Mouse (Mus musculus) layer of hippocampus, postnatal 36 days (tissue): Measurements from ENCODE around the gene Ttc21a. TPM values are rescaled to one million over a fixed set of nuclear protein-coding genes. Genes with fewer than 3 reads are reported as not detected.
A peak's percentile ranks its signal among the peaks of the same experiment; 100 is the strongest.

ENCODE experiments used
- DNase-seq, 2 experiments: peaks; one replicate each; pipeline ENCODE4 v3.0.0; 2022
- total RNA-seq, 2 experiments: library from RNA; stranded (reverse); gene quantifications; 2 replicates each; pipeline ENCODE4 v1.2.3; 2021

Ttc21a gene
- total RNA-seq = under 1 TPM; 0.80 to 0.86 TPM

DNA sequence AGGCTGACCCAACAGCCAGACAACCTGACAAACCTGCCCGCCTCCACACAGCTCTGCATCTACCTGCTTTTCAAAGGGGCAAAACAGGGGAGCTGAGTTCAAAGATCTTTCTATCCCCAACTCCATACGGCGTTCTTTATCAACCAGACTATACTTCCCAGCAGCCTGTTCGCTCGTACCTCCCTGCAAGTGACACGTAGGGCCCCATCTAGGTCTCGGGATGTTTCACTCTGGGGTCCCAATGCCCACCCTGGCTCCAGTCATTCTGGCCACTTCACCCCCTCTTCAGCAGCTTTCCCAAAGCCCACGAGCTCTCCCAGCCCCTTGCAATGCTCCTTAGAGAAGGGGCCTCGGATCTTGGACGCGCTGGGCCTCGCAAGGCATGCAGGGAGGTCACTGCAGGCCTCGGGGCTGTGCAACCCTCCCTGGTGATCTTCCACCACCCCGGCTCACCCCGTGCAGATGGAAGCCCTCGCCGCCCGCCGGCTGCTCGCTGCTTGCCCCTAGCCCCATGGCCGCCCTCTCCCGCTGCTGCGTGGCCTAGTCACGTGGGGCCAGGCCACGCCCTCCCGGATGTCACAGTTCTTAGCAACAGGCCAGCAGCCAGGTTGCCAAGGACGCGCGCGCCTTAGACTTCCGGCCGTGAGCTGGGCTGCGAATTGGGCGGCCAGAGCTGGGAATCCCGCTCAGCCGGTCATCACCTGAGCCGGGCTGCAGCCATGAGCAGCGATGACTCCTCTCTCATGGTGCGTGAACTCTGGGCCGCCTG, at the start of gene Ttc21a, which contains the start of gene Gorasp1:
Ttc21a (plus strand) TSS at position 602 of the 769 bp plus-strand sequence.
Gorasp1 (minus strand) TSS at position 561 of the 769 bp plus-strand sequence.
- DNase-seq = peak; percentile 88 to 89

GRCm38 (mm10) chr9:119888843-119889246, 48.6 kb upstream of the Ttc21a start:
- DNase-seq = no peak

DNA sequence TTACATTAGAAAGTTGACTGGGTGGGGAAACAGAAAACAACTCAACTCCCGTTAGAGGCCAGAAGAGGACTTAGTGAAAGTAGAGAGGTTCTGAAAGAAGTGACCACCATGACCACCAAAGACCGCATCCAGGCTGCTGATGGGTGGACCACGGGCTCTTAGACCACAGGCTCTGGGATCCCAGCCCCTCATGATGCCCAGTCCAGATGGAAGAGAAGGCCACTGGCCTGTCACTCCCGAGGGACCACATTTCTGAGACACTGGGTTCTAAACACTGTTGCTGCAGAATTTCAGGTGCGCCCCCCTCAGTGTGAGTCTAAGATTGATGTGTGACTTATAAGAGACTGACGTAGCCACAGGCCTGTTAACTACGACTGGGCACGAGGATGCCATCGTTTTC, 48.0 kb upstream of the Ttc21a start:
- DNase-seq = no peak

DNA sequence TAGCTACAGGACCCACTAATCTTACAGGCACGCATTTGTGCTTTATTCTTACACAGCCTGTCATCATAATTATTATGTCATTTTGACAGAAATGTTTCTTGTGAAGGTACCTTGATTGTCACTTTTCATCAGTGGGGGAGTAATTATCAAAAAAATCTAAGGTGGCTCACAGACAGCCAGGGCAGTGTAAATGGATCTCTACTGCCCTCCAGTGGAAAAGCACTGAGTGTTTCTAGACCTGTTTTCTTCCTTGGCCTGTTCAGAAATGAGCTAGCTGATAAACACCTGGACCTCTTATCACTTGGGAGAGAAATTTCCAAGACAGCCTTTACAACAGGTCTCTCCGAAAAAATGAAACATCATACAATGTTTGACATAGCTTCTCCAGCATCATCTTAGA, 46.7 kb upstream of the Ttc21a start:
- peak in 1 of 2 experiments; percentile 32 for DNase-seq

GRCm38 (mm10) chr9:119893881-119894280, 43.5 kb upstream of the Ttc21a start:
- DNase-seq = no peak

DNA sequence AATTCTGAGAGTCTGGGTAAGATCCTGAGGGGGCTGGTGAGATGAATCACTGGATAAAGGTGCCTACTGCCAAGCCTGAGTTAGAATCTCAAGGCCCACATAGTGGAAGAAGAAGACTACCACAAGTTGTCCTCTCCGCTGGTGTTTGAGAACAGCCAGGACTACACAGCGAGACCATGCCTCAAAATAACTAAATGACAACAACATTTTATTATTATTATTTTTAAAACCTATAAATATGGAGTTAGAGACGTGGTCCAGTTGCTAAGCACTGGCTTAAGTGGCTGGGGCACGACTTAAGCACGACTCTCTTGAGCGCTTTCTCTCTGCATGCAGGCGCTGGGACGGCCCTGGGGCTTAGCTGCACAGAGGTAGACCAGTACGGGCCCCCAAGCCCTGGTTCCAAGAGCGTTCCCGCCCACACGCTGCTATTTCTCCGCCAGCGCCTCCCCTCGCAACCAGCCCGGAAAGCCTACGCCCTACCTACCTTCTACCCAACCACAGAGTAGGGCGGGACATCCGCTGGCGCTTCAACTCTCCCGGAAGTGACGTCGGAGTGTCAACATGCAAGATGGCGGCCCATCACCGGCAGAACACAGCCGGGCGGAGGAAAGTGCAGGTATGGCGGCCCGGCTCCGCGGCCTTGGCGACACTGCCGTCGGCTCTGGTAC, 42.9 kb upstream of the Ttc21a start, which contains the start of gene Wdr48:
Wdr48 (plus strand) TSS at position 540 of the 671 bp plus-strand sequence.
- peak; percentile 96 to 97 for DNase-seq

DNA sequence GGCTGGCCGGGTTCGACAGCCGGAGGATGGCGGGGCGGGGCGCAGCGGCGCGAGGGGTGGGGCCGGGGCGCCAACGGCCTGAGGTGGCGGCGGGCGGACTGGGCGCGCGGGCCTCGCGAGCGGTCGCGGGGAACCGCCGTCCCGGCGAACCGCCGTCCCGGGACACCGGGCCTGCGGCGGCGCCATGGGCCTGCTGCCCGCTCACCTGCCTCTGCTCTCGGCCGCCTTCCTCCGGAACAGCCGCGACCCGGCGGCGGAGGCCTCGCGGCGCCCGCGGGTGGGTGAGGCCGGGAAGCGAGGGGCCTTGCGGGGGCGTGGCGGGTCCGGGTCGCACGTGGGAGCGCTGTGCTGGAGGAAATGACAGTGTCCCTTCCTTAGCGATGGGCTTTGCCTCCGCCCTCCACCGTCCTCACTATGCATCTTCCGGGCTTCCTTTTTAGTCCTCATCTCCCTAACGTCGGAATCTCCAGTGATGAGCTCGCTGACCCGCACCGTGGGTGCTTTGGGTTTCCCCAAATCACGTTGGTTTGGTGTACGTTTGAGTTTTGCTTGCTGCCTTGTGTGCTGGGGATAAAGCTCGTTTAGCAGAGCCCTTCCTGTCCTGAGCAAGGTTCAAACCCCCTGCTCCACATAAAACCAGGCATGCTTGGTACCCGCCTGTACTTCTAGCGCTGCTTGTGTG, 42.2 kb upstream of the Ttc21a start:
- DNase-seq = no peak

DNA sequence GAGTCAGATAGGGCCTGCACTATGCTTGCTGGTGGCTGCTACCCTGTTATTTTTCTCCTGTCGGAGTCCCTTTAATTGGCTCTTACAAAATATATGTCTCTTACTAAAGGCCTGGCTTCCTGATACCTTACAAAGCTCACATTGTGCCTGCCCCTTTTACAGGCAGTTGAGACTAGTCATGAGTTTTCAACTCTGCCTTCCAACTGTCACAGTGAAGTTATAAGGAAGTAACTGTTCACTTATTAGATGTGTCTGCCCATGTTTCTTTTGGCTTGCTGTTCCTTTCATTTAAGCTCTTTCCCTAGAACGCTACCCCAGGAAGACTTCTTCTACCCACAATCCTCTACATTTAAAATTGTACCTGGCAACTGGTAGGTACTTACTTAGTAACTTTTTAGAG, 38.0 kb upstream of the Ttc21a start:
- DNase-seq = no peak

DNA sequence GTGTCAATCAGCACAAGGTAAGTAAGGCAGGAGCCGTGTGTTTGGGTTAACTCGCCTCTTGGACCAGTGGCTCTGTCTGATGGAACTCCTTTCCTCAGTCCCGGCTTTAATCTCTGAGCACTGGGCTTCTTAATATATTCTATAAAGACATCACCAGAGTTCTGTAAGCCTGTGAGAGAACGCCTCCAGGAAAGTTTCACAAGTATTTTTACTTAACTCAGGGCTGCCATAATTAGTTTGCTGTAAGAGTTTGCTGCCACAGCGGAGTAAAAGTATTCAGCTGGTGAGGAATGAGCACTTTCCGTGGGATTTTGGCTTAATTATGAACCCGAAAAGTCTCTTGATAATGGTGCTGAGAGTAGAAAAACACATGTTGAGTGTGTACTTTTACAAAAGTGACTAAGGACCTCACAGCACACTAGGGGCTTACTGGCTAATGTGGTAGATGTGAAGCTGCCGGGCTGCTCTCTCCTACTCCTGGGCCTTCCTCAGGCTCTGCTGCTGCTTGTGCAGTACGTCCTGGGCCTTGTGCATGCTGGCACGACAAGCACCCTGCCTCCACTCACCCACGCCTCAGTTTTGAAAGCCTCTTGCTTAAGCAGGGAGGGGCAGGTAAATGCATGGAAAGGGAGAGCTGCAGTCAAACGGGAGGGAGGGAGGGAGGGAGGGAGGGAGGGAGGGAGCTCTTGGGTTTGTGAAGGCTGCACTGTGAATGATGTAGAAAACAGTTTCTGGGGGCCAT, 34.8 kb upstream of the Ttc21a start:
- DNase-seq = no peak

DNA sequence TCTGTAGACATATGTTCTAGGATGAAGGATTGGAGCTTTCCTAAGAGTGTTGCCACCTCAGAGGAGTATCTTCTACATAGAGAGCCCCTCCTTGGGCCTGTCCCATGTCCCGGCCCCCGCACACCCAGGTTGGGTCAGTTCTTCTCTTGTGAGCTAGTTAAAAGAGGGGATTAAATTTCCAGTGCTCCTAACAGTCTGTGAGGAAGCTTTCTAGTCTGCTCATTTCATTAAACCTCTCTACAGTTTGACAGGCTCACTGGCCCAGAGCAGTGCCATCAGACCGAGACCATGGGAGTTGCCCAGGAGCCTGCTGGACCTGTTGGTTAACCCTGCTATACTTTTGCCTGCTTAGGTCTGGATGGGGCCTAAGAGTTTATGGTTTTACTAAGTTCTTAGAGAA, 28.7 kb upstream of the Ttc21a start:
- DNase-seq = no peak

DNA sequence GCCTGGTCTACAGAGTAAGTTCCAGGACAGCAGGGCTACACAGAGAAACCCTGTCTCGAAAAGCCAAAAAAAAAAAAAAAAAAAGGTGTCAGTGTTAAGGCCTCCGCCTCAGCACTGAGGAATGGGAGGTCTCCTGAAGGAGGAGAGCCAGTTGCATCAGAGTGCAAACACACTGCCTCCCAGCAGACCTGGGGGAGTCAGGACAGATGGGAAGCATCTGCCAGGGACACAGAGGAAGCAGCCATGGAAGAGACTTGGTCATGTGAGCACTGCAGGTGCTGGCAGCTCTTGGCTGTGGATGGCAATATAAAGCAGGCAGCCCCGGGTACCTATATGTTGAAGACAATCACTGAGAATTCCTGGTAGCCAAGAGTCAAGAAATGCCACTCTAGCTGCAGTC, 27.5 kb upstream of the Ttc21a start:
- DNase-seq = no peak

DNA sequence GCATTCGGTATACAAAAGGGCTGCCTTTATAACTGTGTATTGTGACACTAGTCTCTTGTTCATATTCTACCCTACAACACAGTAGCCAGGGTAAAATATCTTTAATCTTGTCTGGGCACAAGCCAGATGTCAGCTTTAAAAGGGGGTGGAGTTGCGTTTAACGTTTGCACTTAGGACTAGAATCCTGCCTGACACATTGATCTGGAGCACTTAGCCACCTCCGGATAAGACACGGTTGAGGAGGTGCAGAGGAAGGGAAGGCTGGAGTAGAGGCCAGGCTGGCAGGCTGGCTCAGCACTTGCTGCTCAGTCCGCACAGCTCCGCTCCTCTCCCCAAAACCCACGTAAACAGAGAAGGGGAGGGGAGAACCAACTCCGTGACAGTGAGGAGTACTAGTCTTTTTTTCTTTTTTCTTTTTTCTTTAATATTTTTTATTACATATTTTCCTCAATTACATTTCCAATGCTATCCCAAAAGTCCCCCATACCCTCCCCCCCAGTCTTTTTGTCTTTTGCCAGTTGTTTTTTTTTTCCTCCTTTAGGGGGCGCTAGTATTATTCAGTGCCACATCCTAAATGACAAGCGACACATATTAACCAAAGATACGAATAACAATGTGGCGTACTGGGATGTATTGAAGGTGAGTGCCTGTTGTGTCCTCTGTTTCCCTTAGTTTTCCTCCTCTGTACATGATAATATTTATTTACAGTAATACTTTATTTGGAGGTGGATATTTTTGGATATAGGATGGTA, 24.1 kb upstream of the Ttc21a start:
- no peak for DNase-seq

DNA sequence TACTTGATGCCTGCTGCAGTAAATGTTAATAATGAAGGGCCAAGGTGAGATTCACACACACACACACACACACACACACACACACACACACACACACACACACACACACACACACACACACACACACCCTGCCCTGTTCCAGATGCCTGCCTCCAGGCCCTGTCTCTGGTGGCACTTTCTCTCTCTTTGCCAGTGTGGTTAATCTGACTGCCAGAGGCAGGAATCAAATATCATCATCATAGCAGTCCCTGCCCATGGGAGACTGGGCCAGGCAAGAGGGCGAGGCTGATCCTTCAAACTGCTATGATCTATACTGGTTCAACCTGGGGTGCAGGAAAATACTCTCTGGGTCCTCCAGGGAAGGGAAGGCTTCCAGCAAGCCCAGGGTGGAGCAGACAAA, 17.5 kb upstream of the Ttc21a start:
- DNase-seq = no peak

- no peak for DNase-seq
Measured at GRCm38 (mm10) chr9:119923462-119923861, 13.9 kb upstream of the Ttc21a start.

- DNase-seq = no peak
Measured at GRCm38 (mm10) chr9:119925120-119925657, 12.2 kb upstream of the Ttc21a start.

GRCm38 (mm10) chr9:119925729-119926128, 11.7 kb upstream of the Ttc21a start:
- DNase-seq = no peak

DNA sequence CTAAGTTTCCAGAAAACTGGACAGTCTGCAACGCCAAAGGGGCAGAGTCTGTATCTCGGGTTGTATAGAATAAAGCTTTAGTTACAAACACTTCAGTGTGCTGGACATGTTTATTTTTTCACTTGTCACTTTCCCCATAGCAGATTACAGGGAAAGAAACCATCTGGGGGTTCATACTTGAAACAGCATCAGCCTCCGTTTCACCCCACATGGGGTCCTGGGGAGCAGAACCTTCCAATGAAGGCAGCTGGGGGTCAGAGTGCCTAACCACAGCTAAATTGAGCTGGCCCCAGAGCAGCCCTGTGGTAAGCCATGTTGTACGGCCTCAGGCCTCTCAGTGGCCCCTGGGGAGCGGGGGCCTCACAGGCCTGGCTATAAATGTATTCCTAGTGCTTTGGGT, 10.9 kb upstream of the Ttc21a start:
- DNase-seq = no peak

DNA sequence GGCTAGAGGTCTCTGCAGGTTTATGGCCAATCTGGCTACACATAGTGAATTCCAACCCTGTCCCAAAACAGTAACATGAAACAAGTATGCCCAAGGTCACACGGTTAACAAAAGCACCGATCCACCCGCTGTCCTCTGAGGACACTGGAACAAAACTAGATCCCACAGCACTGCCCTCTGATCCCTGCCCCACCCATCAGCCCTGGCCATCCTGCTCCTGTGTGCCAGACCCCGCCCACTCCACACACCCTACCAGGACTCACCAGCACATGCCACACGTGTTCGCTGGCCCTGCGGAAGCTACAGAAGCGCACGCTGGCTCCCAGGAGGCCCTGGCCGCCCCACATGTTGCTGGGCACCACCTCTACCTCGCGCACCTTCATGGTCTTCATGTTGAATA, 5.0 kb upstream of the Ttc21a start:
- no peak for DNase-seq

DNA sequence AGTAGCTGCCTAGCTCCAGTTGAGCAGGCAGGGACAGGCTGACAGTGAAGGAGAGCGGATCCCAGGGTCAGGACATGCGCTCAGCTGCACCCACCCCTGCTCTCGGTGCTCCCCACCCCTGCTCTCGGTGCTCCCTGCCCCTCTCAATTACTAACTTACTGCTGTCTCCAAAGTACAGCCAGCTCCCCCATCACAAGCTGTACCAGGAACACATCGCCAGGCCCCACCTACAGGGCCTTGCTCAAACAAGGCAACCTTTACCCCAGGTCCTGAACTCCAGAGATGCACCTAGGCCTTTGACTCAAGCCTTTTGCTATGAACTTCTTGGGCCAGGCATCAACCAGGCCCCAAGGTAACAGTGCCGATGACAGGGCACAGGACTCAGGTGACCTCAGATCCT, 3.7 kb upstream of the Ttc21a start:
- no peak for DNase-seq

DNA sequence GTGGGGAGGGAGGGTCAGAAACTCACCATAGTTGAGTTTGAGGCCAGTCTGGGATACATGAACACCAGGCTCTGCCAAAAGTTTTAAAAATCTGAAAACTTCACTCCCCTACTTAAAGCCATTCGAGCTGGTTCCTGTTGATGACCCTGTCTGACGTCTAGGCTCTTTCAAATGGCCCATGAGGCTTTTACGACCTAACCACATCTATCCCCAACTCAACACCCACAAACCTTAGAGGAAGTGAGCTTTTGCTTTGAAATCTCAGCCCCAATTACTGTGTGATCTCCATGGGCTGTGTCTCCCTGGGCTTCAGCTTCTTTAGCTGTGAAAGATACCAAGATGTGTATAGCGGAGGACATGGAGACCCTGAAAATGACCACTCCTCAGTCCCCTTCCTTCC, 1.1 kb downstream of the Ttc21a start:
- no peak for DNase-seq

- DNase-seq = no peak
Measured at GRCm38 (mm10) chr9:119939646-119940045, 2.2 kb downstream of the Ttc21a start.

GRCm38 (mm10) chr9:119941407-119941806, 4.0 kb downstream of the Ttc21a start:
- DNase-seq = no peak
